Mouse (Mus musculus): ENCODE measurements around the gene Bsn. TPM values are rescaled to one million over a fixed set of nuclear protein-coding genes. Genes with fewer than 3 reads are reported as not detected.

Gene Bsn
- polyA plus RNA-seq, 1 experiment from 2014 or later, result 0.09 TPM

DNA sequence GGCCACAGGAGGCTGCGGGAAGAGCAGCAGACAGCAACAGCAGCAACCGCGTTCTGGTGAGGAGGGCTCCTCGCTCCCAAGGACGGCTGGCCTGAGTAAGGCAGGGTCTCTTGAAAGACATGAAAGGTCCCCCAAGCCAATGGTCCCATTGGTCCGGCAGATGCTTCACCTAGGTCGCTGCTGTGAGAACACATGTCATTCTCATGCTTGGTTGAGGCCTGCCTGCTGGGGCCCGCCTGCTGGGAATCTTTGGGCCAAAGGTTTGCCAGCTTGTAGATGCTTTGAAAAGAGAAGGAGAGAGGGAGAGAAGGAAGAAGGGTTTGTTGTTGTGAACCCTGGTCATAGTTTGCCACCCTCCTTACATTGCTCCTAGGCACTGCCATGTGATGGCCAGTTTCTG is 90.6 kb downstream of the Bsn start:
- no peaks in the 10 kb centered on the region for H3K36me3 ChIP-seq (ENCODE audit: control insufficient read depth, insufficient read depth, low read length)
- WGBS, result 82% methylated on average over 8 of the region's 8 CpGs
- no peak overlapping the region for H3K4me3 ChIP-seq (ENCODE audit: control insufficient read depth in 1 of 2, insufficient read depth in 1 of 2, low read depth in 1 of 2, low read length in 2 of 2)
- H3K27ac ChIP-seq (replicated peaks in 1 of 2; ENCODE audit: control insufficient read depth in 1 of 2, insufficient read depth in 1 of 2, low read depth in 2 of 2, low read length in 2 of 2), result no peak overlapping the region
- H3K4me1 ChIP-seq (ENCODE audit: control insufficient read depth in 2 of 2, insufficient read depth in 2 of 2, low read length in 2 of 2), result peaks cover 11 to 24% of the 10 kb centered on the region in 2 experiments
- H3K27me3 ChIP-seq (ENCODE audit: control insufficient read depth, insufficient read depth, low read length), result no peaks in the 10 kb centered on the region
- no peak for ATAC-seq (ENCODE audit: insufficient number of reproducible peaks, insufficient read depth, low FRiP score, low read depth)
- no peaks in the 10 kb centered on the region for H3K9me3 ChIP-seq (ENCODE audit: control insufficient read depth, low read length)
- no peak overlapping the region for H3K9ac ChIP-seq (ENCODE audit: low read length)
- no peak overlapping the region for H3K4me2 ChIP-seq (ENCODE audit: low read length)

DNA sequence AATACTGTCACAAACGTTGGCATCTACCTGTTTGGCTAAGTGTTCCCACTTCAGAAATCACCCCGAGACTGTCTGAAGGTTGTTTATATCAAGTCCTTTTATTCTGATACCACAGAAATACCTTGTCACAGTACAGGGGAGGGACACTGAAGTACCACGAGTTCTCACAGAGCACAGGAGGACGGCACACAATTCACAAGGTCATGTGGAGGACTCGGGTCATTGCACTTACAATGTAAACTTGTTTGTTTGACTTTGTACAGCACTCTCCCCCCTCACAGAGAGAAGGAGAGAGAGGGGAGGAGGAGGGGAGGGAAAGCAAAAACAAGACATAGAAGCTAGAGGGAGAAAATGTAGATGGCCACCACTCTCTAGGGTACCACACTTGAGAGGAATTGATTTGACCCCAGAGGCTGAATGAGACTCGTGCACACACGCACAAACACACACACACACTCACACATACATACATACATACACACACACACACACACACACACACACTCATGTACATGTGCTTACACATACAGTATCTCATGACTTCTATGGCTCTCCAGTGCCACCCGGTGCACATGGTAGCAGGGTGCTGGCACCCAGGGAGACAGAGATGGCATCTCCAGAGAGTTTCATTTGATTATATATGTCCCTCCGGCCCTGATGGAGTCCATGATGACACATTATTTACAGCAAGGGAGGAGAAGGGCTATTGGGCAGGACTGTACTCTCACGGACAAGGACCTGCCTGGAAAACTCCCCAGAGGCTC is 94.1 kb downstream of the Bsn start:
- H3K4me2 ChIP-seq (ENCODE audit: low read length), result peak overlapping the region; percentile 99
- no peak for ATAC-seq (ENCODE audit: insufficient number of reproducible peaks, insufficient read depth, low FRiP score, low read depth)
- H3K27me3 ChIP-seq (ENCODE audit: control insufficient read depth, insufficient read depth, low read length), result no peaks in the 10 kb centered on the region
- no peak overlapping the region for H3K4me3 ChIP-seq (ENCODE audit: control insufficient read depth in 1 of 2, insufficient read depth in 1 of 2, low read depth in 1 of 2, low read length in 2 of 2)
- H3K36me3 ChIP-seq (ENCODE audit: control insufficient read depth, insufficient read depth, low read length), result peaks cover 18% of the 10 kb centered on the region
- 58% methylated on average over 10 of the region's 10 CpGs for WGBS
- H3K9ac ChIP-seq (ENCODE audit: low read length), result peak overlapping the region; percentile 16; the same call in 1 of the 2 replicates
- peaks cover 8 to 30% of the 10 kb centered on the region in 2 experiments for H3K4me1 ChIP-seq (ENCODE audit: control insufficient read depth in 2 of 2, insufficient read depth in 2 of 2, low read length in 2 of 2)
- H3K9me3 ChIP-seq (ENCODE audit: control insufficient read depth, low read length), result no peaks in the 10 kb centered on the region
- H3K27ac ChIP-seq (replicated peaks in 1 of 2; ENCODE audit: control insufficient read depth in 1 of 2, insufficient read depth in 1 of 2, low read depth in 2 of 2, low read length in 2 of 2), result peak overlapping the region; percentile 58 to 66

DNA sequence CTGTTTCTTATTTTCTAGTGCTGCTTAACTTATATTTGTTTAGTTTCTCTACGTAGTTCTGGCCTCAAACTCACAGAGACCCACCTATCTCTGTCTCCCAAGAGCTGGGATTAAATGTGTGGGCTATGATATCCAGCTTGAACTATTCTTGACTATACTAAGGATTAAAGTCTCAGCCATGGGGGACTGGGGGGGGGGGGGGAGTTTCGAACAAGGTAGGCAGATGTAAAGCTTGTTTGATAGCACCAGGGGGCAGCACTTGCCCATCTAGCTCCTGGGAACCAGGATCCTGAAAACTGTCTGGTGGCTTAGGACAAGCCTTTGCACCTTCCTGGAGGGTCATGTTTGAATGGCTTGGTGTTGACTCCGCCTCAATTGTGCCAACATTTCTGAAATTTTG is 94.7 kb downstream of the Bsn start:
- 9% methylated on average over 3 of the region's 3 CpGs for WGBS
- H3K9ac ChIP-seq (ENCODE audit: low read length), result peak overlapping the region; percentile 79
- H3K9me3 ChIP-seq (ENCODE audit: control insufficient read depth, low read length), result no peaks in the 10 kb centered on the region
- ATAC-seq (ENCODE audit: insufficient number of reproducible peaks, insufficient read depth, low FRiP score, low read depth), result no peak
- H3K4me1 ChIP-seq (ENCODE audit: control insufficient read depth in 2 of 2, insufficient read depth in 2 of 2, low read length in 2 of 2), result peaks cover 8 to 30% of the 10 kb centered on the region in 2 experiments
- H3K27ac ChIP-seq (replicated peaks in 1 of 2; ENCODE audit: control insufficient read depth in 1 of 2, insufficient read depth in 1 of 2, low read depth in 2 of 2, low read length in 2 of 2), result peak overlapping the region in 1 of 2 experiments; percentile 66; a peak in 3 of 4 replicates
- peak overlapping the region; percentile 59 to 78; a peak in 3 of 4 replicates for H3K4me3 ChIP-seq (ENCODE audit: control insufficient read depth in 1 of 2, insufficient read depth in 1 of 2, low read depth in 1 of 2, low read length in 2 of 2)
- H3K36me3 ChIP-seq (ENCODE audit: control insufficient read depth, insufficient read depth, low read length), result peaks cover 24% of the 10 kb centered on the region
- no peaks in the 10 kb centered on the region for H3K27me3 ChIP-seq (ENCODE audit: control insufficient read depth, insufficient read depth, low read length)
- peak overlapping the region; percentile 99 for H3K4me2 ChIP-seq (ENCODE audit: low read length)

DNA sequence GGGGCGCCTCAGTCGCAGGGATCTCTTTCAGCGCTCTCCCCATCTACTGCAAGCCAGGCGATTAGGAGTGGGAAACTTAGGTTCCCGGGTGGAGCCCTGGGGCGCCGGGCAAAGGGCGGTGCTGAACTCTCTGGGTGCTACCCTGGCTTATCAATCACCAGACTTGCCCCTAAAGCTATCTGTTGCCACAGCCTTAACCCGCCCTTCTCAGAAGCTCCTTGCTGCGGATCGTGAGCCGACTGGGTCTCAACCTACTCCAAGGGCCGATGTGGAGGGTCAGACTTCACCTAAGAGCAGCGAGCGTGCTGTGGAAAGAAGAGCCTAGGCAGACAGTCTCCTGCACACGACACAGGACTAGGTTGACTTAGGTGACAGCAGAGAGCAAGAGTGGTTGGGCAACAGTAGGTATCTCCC is 95.2 kb downstream of the Bsn start:
- Histone ChIP-seq H3K4me1 (ENCODE audit: control insufficient read depth in 2 of 2, insufficient read depth in 2 of 2, low read length in 2 of 2) (peaks cover 8 to 30% of the 10 kb centered on the region in 2 experiments), H3K4me3 (ENCODE audit: control insufficient read depth in 1 of 2, insufficient read depth in 1 of 2, low read depth in 1 of 2, low read length in 2 of 2) (peak overlapping the region; percentile 59 to 78), H3K27ac (replicated peaks in 1 of 2; ENCODE audit: control insufficient read depth in 1 of 2, insufficient read depth in 1 of 2, low read depth in 2 of 2, low read length in 2 of 2) (peak overlapping the region in 1 of 2 experiments; percentile 56; a peak in 2 of 4 replicates), H3K9ac (ENCODE audit: low read length) (peak overlapping the region; percentile 79), H3K36me3 (ENCODE audit: control insufficient read depth, insufficient read depth, low read length) (peaks cover 30% of the 10 kb centered on the region), H3K4me2 (ENCODE audit: low read length) (peak overlapping the region; percentile 99), H3K27me3 (ENCODE audit: control insufficient read depth, insufficient read depth, low read length) (no peaks in the 10 kb centered on the region), H3K9me3 (ENCODE audit: control insufficient read depth, low read length) (no peaks in the 10 kb centered on the region)
- 0 out of 2 replicates have a peak, but pooled peaks have one; percentile 0 for ATAC-seq (ENCODE audit: insufficient number of reproducible peaks, insufficient read depth, low FRiP score, low read depth)
- 0% methylated on average over 16 of the region's 16 CpGs for WGBS

DNA sequence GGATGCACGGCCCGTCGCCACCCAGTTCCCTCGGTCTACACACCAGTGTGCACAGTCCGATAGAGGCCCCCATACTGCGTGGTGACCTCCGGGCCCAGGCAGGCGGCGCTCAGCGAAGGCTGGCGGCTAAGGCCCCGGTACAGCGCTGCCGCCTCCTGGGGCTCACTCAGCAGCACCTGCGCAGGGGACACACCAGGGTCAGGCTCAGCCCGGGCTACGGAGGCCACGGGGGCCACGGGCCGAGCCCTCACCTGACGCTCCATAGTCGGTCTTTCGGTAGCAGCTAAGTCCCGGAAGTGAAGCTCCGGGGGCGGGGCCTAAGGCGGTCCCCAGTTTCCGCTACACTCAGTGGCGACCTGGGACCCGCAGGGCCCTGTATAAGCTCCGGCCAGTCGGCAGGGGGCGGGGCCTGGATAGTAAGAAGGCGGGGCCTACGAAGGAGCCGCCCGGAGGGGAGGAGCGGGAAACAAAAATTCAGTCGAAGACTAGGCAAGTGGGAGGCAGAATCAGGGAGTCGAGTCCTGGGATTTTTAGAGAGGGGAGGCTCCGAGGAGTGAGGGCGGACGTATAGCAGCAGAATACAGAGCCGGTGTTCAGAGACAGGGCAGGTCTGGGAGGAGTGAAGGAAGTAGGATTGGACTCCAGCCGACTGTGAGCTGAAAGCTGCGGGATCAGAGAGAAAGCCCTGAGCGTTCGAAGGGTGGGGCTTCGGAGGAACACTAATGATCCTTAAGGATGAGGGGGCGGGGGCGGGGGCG is 95.8 kb downstream of the Bsn start, which contains the start of gene Apeh:
TSS of gene Apeh (minus strand) at position 423 of the 758 bp plus-strand sequence.
- peaks cover 8 to 30% of the 10 kb centered on the region in 2 experiments for H3K4me1 ChIP-seq (ENCODE audit: control insufficient read depth in 2 of 2, insufficient read depth in 2 of 2, low read length in 2 of 2)
- peak within 1 kb of the TSS; percentile 56 to 58 for H3K27ac ChIP-seq (replicated peaks in 1 of 2; ENCODE audit: control insufficient read depth in 1 of 2, insufficient read depth in 1 of 2, low read depth in 2 of 2, low read length in 2 of 2)
- H3K36me3 ChIP-seq (ENCODE audit: control insufficient read depth, insufficient read depth, low read length), result peaks cover 36% of the 10 kb centered on the region
- no peaks in the 10 kb centered on the region for H3K9me3 ChIP-seq (ENCODE audit: control insufficient read depth, low read length)
- peak within 1 kb of the TSS; percentile 59 to 78 for H3K4me3 ChIP-seq (ENCODE audit: control insufficient read depth in 1 of 2, insufficient read depth in 1 of 2, low read depth in 1 of 2, low read length in 2 of 2)
- no peaks in the 10 kb centered on the region for H3K27me3 ChIP-seq (ENCODE audit: control insufficient read depth, insufficient read depth, low read length)
- under 1% methylated on average over 52 of the region's 52 CpGs for WGBS
- peak; percentile 90 for ATAC-seq (ENCODE audit: insufficient number of reproducible peaks, insufficient read depth, low FRiP score, low read depth)
- peak within 1 kb of the TSS; percentile 79 for H3K9ac ChIP-seq (ENCODE audit: low read length)
- H3K4me2 ChIP-seq (ENCODE audit: low read length), result peak within 1 kb of the TSS; percentile 99

DNA sequence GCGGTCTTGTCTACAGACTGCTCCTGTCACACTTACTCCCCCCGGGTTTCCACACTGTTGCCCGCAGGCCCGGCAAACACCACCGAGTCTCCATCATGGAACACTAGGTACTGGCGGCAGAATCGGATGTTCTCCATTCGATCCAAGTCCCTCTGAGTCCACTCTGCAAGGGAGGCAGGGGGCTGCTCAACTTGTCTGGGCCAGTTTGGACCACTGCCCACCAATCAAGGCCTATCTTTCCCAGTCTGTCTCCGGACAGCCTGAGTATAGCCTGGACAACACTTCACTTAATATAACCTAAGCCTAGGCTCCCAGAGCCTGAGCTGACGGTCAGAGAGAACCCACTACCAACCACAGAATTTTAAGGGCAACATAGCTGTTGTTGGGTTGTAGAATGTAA is 96.6 kb downstream of the Bsn start:
- Histone ChIP-seq H3K27me3 (ENCODE audit: control insufficient read depth, insufficient read depth, low read length) (no peaks in the 10 kb centered on the region), H3K27ac (replicated peaks in 1 of 2; ENCODE audit: control insufficient read depth in 1 of 2, insufficient read depth in 1 of 2, low read depth in 2 of 2, low read length in 2 of 2) (peak overlapping the region in 1 of 2 experiments; percentile 56; a peak in 1 of 4 replicates), H3K9ac (ENCODE audit: low read length) (peak overlapping the region; percentile 79), H3K4me1 (ENCODE audit: control insufficient read depth in 2 of 2, insufficient read depth in 2 of 2, low read length in 2 of 2) (peaks cover 8 to 30% of the 10 kb centered on the region in 2 experiments), H3K9me3 (ENCODE audit: control insufficient read depth, low read length) (no peaks in the 10 kb centered on the region), H3K4me3 (ENCODE audit: control insufficient read depth in 1 of 2, insufficient read depth in 1 of 2, low read depth in 1 of 2, low read length in 2 of 2) (peak overlapping the region; percentile 59 to 78), H3K4me2 (ENCODE audit: low read length) (peak overlapping the region; percentile 99), H3K36me3 (ENCODE audit: control insufficient read depth, insufficient read depth, low read length) (peaks cover 44% of the 10 kb centered on the region)
- WGBS, result 58% methylated on average over 10 of the region's 10 CpGs
- ATAC-seq (ENCODE audit: insufficient number of reproducible peaks, insufficient read depth, low FRiP score, low read depth), result no peak

DNA sequence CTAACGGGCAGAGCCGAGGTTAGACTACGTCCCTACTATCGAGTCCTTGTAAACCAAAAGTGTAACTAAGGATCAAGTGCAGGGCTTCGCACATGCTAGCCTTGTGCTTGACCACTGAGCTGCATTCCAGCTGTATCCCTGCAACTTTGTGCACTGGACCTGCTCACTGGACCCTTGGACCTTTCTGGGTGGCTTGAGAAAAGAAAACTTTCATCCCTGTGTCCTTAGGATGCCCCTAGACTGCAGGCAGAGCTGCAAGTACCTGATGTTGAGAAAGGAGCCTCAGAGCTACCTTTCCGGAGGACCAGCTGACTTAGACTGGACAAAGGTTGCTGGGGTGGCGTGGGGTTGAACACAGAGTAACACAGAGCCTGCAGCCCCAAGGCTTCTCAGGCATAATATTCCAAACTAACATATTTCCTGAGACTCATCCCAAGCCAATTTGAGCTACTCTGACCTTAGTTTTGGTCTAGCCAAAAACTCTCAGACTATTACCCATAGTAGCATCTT is 99.5 kb downstream of the Bsn start:
- H3K9ac ChIP-seq (ENCODE audit: low read length), result no peak overlapping the region
- H3K4me2 ChIP-seq (ENCODE audit: low read length), result no peak overlapping the region
- H3K27ac ChIP-seq (replicated peaks in 1 of 2; ENCODE audit: control insufficient read depth in 1 of 2, insufficient read depth in 1 of 2, low read depth in 2 of 2, low read length in 2 of 2), result no peak overlapping the region
- no peak for ATAC-seq (ENCODE audit: insufficient number of reproducible peaks, insufficient read depth, low FRiP score, low read depth)
- H3K27me3 ChIP-seq (ENCODE audit: control insufficient read depth, insufficient read depth, low read length), result no peaks in the 10 kb centered on the region
- WGBS, result 94% methylated on average over 7 of the region's 7 CpGs
- H3K36me3 ChIP-seq (ENCODE audit: control insufficient read depth, insufficient read depth, low read length), result peaks cover 73% of the 10 kb centered on the region
- no peak overlapping the region for H3K4me3 ChIP-seq (ENCODE audit: control insufficient read depth in 1 of 2, insufficient read depth in 1 of 2, low read depth in 1 of 2, low read length in 2 of 2)
- H3K9me3 ChIP-seq (ENCODE audit: control insufficient read depth, low read length), result no peaks in the 10 kb centered on the region
- H3K4me1 ChIP-seq (ENCODE audit: control insufficient read depth in 2 of 2, insufficient read depth in 2 of 2, low read length in 2 of 2), result peaks cover 4 to 15% of the 10 kb centered on the region in 2 experiments
